Mouse (Mus musculus) cortical plate, adult 2 months (tissue): Measurements from ENCODE around the gene Slc25a29. TPM values are rescaled to one million over a fixed set of nuclear protein-coding genes. Genes with fewer than 3 reads are reported as not detected.

Source experiments
- H3K27ac ChIP-seq: fragments of 200-500 bp; 2 replicates; pipeline ENCODE4 v1.5.1; 2012; ENCODE audit warnings: low read length, control low read depth, inconsistent platforms; ENCODE audit not compliant: insufficient read depth
- H3K4me1 ChIP-seq: fragments of 200-500 bp; 2 replicates; pipeline ENCODE4 v1.6.1; 2011; ENCODE audit warnings: low read length; ENCODE audit not compliant: control insufficient read depth, insufficient read depth
- H3K4me3 ChIP-seq: fragments of 200-500 bp; 2 replicates; pipeline ENCODE4 v1.5.1; 2011; ENCODE audit warnings: mild to moderate bottlenecking, low read length, control low read depth; ENCODE audit not compliant: insufficient read depth
- CTCF ChIP-seq: fragments of 200-500 bp; IDR thresholded peaks from 2 replicates; pipeline ENCODE4 v1.5.1; 2011; ENCODE audit warnings: mild to moderate bottlenecking, control low read depth, low read length; ENCODE audit not compliant: insufficient read depth; ENCODE audit errors: extremely low read depth
- POLR2A ChIP-seq: fragments of 200-500 bp; IDR thresholded peaks from 2 replicates; pipeline ENCODE4 v1.6.1; 2011; ENCODE audit warnings: mild to moderate bottlenecking, low read length, control low read depth; ENCODE audit not compliant: insufficient read depth; ENCODE audit errors: extremely low read depth
- polyA plus RNA-seq: library from polyadenylated mRNA; depleted of rRNA; stranded (reverse); fragments of >200 nt; gene quantifications from 2 replicates; pipeline ENCODE4 v1.2.3, GENCODE M21; 2012; rRNA removed

Gene Slc25a29
- polyA plus RNA-seq, 1 experiment = 17.4 TPM

- no peak overlapping the region for H3K27ac ChIP-seq
- no peak overlapping the region for H3K4me3 ChIP-seq
- TF ChIP-seq POLR2A = no peak
- no peak for TF ChIP-seq CTCF
- H3K4me1 ChIP-seq = no peaks in the 10 kb centered on the region
Observed at GRCm38 (mm10) chr12:108787329-108787728, 48.4 kb downstream of the Slc25a29 start.

- Histone ChIP-seq H3K4me1 (no peaks in the 10 kb centered on the region), H3K27ac (no peak overlapping the region), H3K4me3 (no peak overlapping the region)
- no peak for TF ChIP-seq CTCF
- no peak for TF ChIP-seq POLR2A
Observed at GRCm38 (mm10) chr12:108785161-108785560, 50.5 kb downstream of the Slc25a29 start.

GRCm38 (mm10) chr12:108780108-108780877, 55.4 kb downstream of the Slc25a29 start:
- no peak overlapping the region for H3K4me3 ChIP-seq
- no peak overlapping the region for H3K27ac ChIP-seq
- TF ChIP-seq CTCF (no peak), POLR2A (no peak)
- no peaks in the 10 kb centered on the region for H3K4me1 ChIP-seq

Other genes with a start within 250 kb of the Slc25a29 start
- gene Degs2, start 133.6 kb downstream of the Slc25a29 start, polyA plus RNA-seq = 8.5 and 9.4 TPM in 2 replicates
- gene Yy1, start 42.9 kb downstream of the Slc25a29 start, polyA plus RNA-seq = 22.1 and 23.2 TPM in 2 replicates
- 8.5 and 9.2 TPM in 2 replicates for gene Slc25a47, start 163 bp upstream of the Slc25a29 start, polyA plus RNA-seq
- 13.6 and 15.5 TPM in 2 replicates for gene Wdr25, start 57.7 kb upstream of the Slc25a29 start, polyA plus RNA-seq
- 98.2 and 103 TPM in 2 replicates for gene Wars, start 58.3 kb upstream of the Slc25a29 start, polyA plus RNA-seq
- gene Begain, start 232.3 kb upstream of the Slc25a29 start, polyA plus RNA-seq = 158 and 165 TPM in 2 replicates